Mouse (Mus musculus) layer of hippocampus, postnatal 36 days (tissue): Measurements from ENCODE around the gene Olfr859. TPM values are rescaled to one million over a fixed set of nuclear protein-coding genes. Genes with fewer than 3 reads are reported as not detected.
"Not testable (repeated sequence)": the region's sequence is repeated elsewhere in the genome, so short reads cannot be mapped to it uniquely, and the experiment has no call there.

Experiments used
- DNase-seq, 2 experiments: peaks; one replicate each; pipeline ENCODE4 v3.0.0; 2022
- total RNA-seq, 2 experiments: library from RNA; stranded (reverse); gene quantifications; 2 replicates each; pipeline ENCODE4 v1.2.3; 2021

Olfr859 gene
- not detected for total RNA-seq

- not testable (repeated sequence) for DNase-seq
Measured at GRCm38 (mm10) chr9:19804606-19805005, at the start of gene Olfr859. Olfr859 (plus strand) TSS chr9:19804906.

GRCm38 (mm10) chr9:19769136-19769535, 35.6 kb upstream of the Olfr859 start:
- no peak for DNase-seq

- DNase-seq: no peak
Measured at GRCm38 (mm10) chr9:19769701-19770100, 35.0 kb upstream of the Olfr859 start.

GRCm38 (mm10) chr9:19779983-19780382, 24.7 kb upstream of the Olfr859 start, which contains the start of gene Olfr58:
Olfr58 (plus strand) TSS chr9:19780283.
- no peak for DNase-seq

- no peak for DNase-seq
Measured at GRCm38 (mm10) chr9:19803000-19803399, 1.7 kb upstream of the Olfr859 start.

GRCm38 (mm10) chr9:19849647-19850046, 44.9 kb downstream of the Olfr859 start, which contains the start of gene Olfr860:
Olfr860 (minus strand) TSS chr9:19849747.
- DNase-seq: no peak

Other genes with a start within 250 kb of the Olfr859 start
- gene Olfr854, start 237.5 kb upstream of the Olfr859 start, total RNA-seq: not detected
- gene Olfr855, start 222.3 kb upstream of the Olfr859 start, total RNA-seq: not detected
- 10 to 100 TPM; 20.2 to 21.2 TPM for gene Zfp317, start 182.8 kb upstream of the Olfr859 start, total RNA-seq
- not detected for gene Olfr857, start 95.5 kb upstream of the Olfr859 start, total RNA-seq
- gene Olfr58, start 24.6 kb upstream of the Olfr859 start, total RNA-seq: not detected
- not detected for gene Olfr860, start 44.8 kb downstream of the Olfr859 start, total RNA-seq
- not detected for gene Olfr862, start 83.1 kb downstream of the Olfr859 start, total RNA-seq
- not detected for gene Olfr77, start 112.0 kb downstream of the Olfr859 start, total RNA-seq
- not detected for gene Olfr866, start 223.1 kb downstream of the Olfr859 start, total RNA-seq